Mouse (Mus musculus) heart, postnatal 0 days (tissue): ENCODE measurements at regions not wholly inside any gene's neighbourhood (a gene's known extent, or its start where the extent isn't known, plus 50 kb on each side); places are given as distances from the start of the nearest gene placed in this dataset.

ENCODE experiments used
- CTCF ChIP-seq: IDR thresholded peaks from 2 replicates; pipeline ENCODE4 v1.5.1; 2016; ENCODE audit warnings: antibody characterized with exemption, control low read depth, low read depth
- EP300 ChIP-seq: IDR thresholded peaks from 2 replicates; pipeline ENCODE4 v1.6.1; 2016; ENCODE audit warnings: antibody characterized with exemption, low read depth

GRCm38 (mm10) chr4:124428844-124429243 lies 181.8 kb downstream of the 3100002H09Rik start:
- TF ChIP-seq CTCF (no peak), EP300 (no peak)
